Mouse (Mus musculus) forebrain, embryonic 10.5 days (tissue): Measurements from ENCODE around the gene Hydin. TPM values are rescaled to one million over a fixed set of nuclear protein-coding genes. Genes with fewer than 3 reads are reported as not detected.
"Not testable (repeated sequence)": the region's sequence is repeated elsewhere in the genome, so short reads cannot be mapped to it uniquely, and the experiment has no call there.

ENCODE experiments used
- DNase-seq: peaks from one replicate; pipeline ENCODE4 v3.0.0-alpha.2; 2017; ENCODE audit warnings: low spot score; ENCODE audit errors: extremely low spot score
- H3K27ac ChIP-seq: fragments of 300-500 bp; sonication (generic); 2 replicates; pipeline ENCODE4 v1.5.1; 2016; ENCODE audit warnings: mild to moderate bottlenecking
- H3K27me3 ChIP-seq: fragments of 300-500 bp; sonication (generic); 2 replicates; pipeline ENCODE4 v1.6.1; 2016; ENCODE audit warnings: mild to moderate bottlenecking; ENCODE audit not compliant: poor library complexity, severe bottlenecking
- H3K36me3 ChIP-seq: fragments of 300-500 bp; sonication (generic); replicated peaks from 2 replicates; pipeline ENCODE4 v1.6.1; 2016; ENCODE audit warnings: mild to moderate bottlenecking, moderate library complexity
- H3K4me1 ChIP-seq: fragments of 300-500 bp; sonication (generic); 2 replicates; pipeline ENCODE4 v1.6.1; 2016
- H3K4me3 ChIP-seq: fragments of 300-500 bp; sonication (generic); 2 replicates; pipeline ENCODE4 v1.5.1; 2016; ENCODE audit warnings: mild to moderate bottlenecking, moderate library complexity
- H3K9me3 ChIP-seq: fragments of 300-500 bp; sonication (generic); 2 replicates; pipeline ENCODE4 v1.6.1; 2016; ENCODE audit warnings: mild to moderate bottlenecking, moderate library complexity
- WGBS: fragments of 180-500 bp; shearing (Covaris S2); methylation state at CpG from one replicate; pipeline ENCODE4 v1.1.7; 2016; 5-methylcytosine and 5-hydroxymethylcytosine counted together
- polyA plus RNA-seq: library from polyadenylated mRNA; unstranded; fragments of >200 nt; fragmentation: Nextera tagmentation; extraction: Ambion mirVana; gene quantifications from 2 replicates; pipeline ENCODE4 v1.2.1, GENCODE M21; 2016

The Hydin gene
- polyA plus RNA-seq, 1 experiment from 2014 or later, result 0.11 TPM

DNA sequence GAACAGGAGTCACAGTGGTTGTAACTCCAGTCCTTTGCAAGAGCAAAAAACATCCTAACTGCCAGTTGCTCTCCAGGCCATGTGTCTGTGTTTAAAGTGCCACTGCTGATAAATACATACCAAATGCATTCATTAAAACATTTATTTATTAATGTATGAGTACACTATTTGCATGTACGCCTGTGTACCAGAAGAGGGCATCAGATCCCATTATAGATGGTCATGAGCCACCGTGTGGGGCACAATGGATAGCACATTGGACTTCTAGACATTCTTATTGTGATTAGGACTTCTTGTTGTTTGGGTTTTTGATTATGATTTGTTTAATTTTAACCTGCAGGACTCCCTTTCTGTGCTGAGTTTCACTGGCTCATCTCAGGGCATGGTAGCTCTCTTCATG, 6.6 kb downstream of the Hydin start:
- H3K36me3 ChIP-seq, result no peaks in the 10 kb centered on the region
- 71% methylated on average over 2 of the region's 2 CpGs for WGBS
- no peaks in the 10 kb centered on the region for H3K9me3 ChIP-seq
- H3K27me3 ChIP-seq, result no peaks in the 10 kb centered on the region
- no peak for DNase-seq
- no peak overlapping the region for H3K27ac ChIP-seq
- H3K4me1 ChIP-seq, result peaks cover 8% of the 10 kb centered on the region; the same call in 1 of the 2 replicates
- H3K4me3 ChIP-seq, result no peak overlapping the region

DNA sequence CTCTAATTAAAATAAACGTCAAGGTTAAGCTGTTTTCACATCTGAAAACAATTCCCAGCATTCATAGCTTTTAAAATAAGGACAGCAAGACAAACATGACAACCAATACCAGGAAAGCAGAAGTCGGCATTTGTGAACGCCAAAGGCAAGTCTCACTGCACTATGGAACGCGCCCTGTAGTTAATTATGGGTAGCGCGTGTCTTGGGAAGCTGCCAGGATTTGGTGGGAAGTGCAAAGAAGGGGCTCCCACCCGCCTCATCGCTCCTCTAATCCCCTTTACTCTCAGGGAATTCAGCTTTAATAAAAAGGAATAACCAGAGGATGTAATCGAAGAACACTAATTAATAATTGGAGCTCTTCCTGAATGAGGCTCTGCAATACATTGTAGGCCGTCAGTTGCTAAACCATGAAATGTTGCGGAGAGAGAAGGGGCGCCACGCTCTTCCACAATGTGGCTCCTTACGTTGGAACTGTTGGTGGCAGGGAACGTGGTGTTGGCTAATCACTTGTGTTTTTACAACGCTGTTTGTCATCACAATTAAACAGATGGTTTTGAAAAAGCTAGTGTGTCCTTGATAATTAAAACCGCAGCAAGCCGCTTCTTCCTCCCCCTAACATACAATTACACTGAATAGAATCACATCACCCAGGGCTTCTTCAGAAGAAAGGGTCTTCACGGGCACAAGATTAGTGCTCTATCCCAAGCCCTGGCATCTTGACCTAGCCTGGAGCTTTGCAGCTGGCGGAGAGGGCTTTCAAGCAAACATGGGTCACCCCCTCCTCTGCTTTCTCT, 8.9 kb downstream of the Hydin start:
- no peak for DNase-seq
- H3K9me3 ChIP-seq, result no peaks in the 10 kb centered on the region
- H3K27me3 ChIP-seq, result no peaks in the 10 kb centered on the region
- H3K36me3 ChIP-seq, result no peaks in the 10 kb centered on the region
- H3K4me3 ChIP-seq, result no peak overlapping the region
- 79% methylated on average over 21 of the region's 21 CpGs for WGBS
- no peak overlapping the region for H3K27ac ChIP-seq
- H3K4me1 ChIP-seq, result peaks cover 8% of the 10 kb centered on the region; the same call in 1 of the 2 replicates

DNA sequence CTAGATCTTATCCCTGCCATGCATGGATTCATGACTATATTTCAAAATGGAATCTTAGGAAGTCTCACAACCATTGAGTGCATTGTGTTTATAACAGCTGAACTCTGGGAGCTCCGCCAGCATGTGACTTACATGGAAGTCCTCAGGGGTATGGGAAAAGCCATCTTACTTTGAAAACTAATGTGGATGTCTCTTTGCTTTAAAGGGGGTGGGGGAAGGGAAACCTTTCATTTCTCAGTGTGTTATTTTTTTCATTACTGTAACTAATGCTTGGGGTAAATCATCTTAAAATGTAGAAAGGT, 9.4 kb downstream of the Hydin start:
- H3K27ac ChIP-seq, result no peak overlapping the region
- H3K9me3 ChIP-seq, result no peaks in the 10 kb centered on the region
- 87% methylated on average over 1 of the region's 1 CpGs for WGBS
- H3K36me3 ChIP-seq, result no peaks in the 10 kb centered on the region
- no peaks in the 10 kb centered on the region for H3K27me3 ChIP-seq
- DNase-seq, result no peak
- peaks cover 8% of the 10 kb centered on the region; the same call in 1 of the 2 replicates for H3K4me1 ChIP-seq
- no peak overlapping the region for H3K4me3 ChIP-seq

DNA sequence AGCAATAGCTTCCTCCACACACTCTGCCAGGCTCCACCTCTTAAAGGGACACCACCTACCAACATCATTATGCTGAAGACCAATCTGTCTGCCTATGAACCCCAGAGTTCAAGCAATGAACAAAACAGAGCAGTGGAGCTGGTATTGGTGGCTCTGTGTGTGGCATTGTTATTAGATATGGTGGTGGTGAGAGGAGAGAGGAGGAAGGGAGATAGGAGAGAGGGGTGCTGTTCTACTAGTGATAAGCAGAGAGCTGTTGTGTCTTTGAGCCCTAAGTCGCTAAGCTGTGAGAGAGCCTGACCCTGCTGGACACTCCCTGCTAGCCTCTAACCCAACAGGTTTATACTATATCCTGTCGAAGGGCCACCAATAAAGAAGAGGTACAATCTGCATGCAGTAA, 45.9 kb downstream of the Hydin start:
- Histone ChIP-seq H3K4me1 (0 out of 2 replicates have a peak, but pooled peaks cover 4% of the 10 kb centered on the region), H3K9me3 (no peaks in the 10 kb centered on the region), H3K27ac (no peak overlapping the region), H3K4me3 (no peak overlapping the region), H3K27me3 (no peaks in the 10 kb centered on the region), H3K36me3 (no peaks in the 10 kb centered on the region)
- 97% methylated on average over 2 of the region's 2 CpGs for WGBS
- no peak for DNase-seq

DNA sequence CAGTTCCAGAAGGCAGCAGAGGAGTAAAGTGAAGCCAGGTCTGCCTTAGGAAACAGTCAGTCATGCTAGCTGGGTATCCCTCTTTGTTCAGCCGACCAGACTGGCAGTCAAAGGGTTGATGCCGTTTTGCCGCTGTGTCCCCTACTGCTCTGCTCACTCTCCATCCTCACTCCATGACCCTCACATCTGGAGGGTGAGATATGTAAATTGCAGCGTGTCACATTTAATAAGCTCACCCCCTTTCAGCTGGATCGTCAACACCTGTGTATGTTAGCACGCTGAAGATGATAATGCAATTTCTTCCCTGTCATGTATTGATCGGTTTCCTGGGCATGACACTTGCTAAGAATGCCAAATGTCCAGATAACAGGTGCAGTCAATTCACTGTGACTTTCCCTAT, 49.0 kb downstream of the Hydin start:
- H3K27me3 ChIP-seq, result no peaks in the 10 kb centered on the region
- H3K27ac ChIP-seq, result no peak overlapping the region
- no peak overlapping the region for H3K4me3 ChIP-seq
- 0 out of 2 replicates have a peak, but pooled peaks cover 4% of the 10 kb centered on the region for H3K4me1 ChIP-seq
- WGBS, result 73% methylated on average over 7 of the region's 7 CpGs
- no peak for DNase-seq
- no peaks in the 10 kb centered on the region for H3K9me3 ChIP-seq
- no peaks in the 10 kb centered on the region for H3K36me3 ChIP-seq

DNA sequence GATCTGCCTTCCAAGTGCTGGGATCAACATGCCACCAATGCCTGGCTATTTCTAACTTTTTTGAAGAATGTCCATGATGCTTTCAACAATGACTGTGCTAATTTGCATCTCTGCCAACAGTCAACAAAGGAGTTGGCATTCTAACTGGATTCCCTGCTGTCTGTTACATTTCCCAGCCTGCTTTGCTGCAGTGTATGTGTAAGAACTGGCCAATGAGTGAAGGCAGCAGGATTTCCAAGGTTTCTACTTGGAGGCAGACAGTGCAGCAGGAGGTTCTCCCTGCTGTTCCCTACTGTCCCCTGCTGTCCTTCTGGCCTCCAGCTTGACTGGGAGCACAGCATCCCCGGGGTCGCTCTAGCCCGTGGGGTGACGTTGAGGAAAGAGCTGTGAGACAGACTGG, 52.8 kb downstream of the Hydin start:
- H3K27ac ChIP-seq, result no peak overlapping the region
- H3K36me3 ChIP-seq, result no peaks in the 10 kb centered on the region
- DNase-seq, result no peak
- H3K4me1 ChIP-seq, result 0 out of 2 replicates have a peak, but pooled peaks cover 4% of the 10 kb centered on the region
- no peaks in the 10 kb centered on the region for H3K9me3 ChIP-seq
- WGBS, result 68% methylated on average over 4 of the region's 4 CpGs
- no peak overlapping the region for H3K4me3 ChIP-seq
- no peaks in the 10 kb centered on the region for H3K27me3 ChIP-seq

DNA sequence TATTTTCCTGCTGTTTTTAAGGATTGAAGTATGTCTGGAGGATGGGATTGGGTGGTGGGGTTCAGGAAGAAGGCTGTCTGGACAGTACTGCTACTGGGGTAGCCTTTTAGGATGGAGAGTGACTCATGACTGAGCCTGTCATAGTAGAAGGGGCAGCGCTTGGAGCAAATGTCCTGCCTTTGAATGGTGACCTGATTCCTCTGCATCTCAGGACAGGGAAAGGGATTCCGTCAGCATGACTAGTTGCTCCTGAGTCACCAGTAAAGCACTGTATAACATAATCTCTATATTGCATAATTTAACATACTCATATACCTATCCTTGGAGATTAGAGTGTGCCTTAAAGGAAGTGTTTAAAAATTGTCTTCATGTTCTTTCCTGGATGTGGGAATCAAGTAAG, 54.7 kb downstream of the Hydin start:
- WGBS, result 79% methylated on average over 2 of the region's 2 CpGs
- Histone ChIP-seq H3K27ac (no peak overlapping the region), H3K4me1 (0 out of 2 replicates have a peak, but pooled peaks cover 4% of the 10 kb centered on the region), H3K4me3 (no peak overlapping the region), H3K9me3 (no peaks in the 10 kb centered on the region), H3K27me3 (no peaks in the 10 kb centered on the region), H3K36me3 (no peaks in the 10 kb centered on the region)
- DNase-seq, result no peak

DNA sequence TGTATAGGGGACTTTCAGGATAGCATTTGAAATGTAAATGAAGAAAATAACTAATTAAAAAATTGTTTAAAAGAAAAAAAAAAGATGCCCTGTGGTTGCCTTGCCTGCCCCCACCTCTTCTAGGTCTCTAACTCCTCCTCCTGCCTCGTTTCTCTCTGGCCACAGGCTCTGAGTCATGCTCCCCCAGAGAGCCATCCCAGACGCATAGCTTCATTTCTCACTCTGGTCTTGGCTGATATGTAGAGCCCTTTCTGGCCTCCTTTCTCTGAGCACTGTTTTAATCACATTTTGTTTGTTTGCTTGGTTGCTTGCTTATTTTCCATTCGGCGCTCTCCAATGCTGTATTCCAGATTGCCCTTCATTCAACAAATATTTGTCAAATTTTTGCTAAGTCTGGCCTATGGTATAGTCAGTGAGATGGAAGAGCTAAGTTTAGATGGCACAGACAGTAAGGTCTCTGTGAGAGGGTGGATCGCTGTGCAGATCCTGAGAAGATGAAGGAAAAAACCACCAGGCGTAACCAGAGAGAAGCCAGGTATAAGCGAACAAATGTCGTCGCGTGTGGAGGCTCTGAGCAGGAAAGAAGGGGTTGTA, 57.3 kb downstream of the Hydin start:
- Histone ChIP-seq H3K36me3 (no peaks in the 10 kb centered on the region), H3K27ac (no peak overlapping the region), H3K9me3 (no peaks in the 10 kb centered on the region), H3K4me3 (no peak overlapping the region), H3K27me3 (no peaks in the 10 kb centered on the region), H3K4me1 (no peaks in the 10 kb centered on the region)
- no peak for DNase-seq
- 84% methylated on average over 10 of the region's 10 CpGs for WGBS

DNA sequence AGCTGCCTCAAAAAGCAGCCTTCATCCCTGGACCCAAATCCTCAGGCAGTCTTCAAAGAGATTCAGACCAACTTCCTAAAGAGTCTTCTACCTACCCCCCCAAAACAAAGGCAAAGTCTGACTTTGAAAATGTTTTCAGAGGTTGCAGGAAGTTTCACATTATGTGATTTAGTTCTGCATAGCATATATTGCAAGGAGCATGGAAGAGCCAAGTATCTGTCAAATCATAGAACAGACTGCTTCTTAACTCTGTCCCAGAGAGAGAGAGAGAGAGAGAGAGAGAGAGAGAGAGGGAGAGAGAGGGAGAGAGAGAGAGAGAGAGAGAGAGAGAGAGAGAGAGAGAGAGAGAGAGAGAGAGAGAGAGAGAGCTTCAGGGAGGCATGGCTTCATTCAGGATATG, 60.3 kb downstream of the Hydin start:
- H3K27me3 ChIP-seq, H3K4me3 ChIP-seq, H3K9me3 ChIP-seq, H3K4me1 ChIP-seq, H3K27ac ChIP-seq, DNase-seq, H3K36me3 ChIP-seq: not testable (repeated sequence)

DNA sequence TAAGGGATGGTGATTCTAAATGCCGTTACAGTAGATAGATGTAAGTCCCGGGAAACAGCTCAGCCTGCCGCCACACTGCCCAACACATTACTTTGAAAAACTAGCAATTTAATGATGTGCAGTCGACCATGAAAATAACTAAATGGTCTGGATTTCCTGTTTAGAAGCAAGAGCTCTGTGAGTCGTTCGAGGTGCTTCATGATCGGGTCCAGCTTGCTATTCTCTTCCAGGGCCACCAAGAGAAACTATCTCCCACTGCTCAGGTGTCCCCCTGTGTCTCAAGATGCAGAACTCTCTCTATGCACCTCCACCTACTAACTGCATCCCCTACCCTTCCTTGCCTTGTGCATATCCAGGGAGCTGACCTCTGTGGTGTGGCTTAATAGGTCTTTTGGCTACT, 66.6 kb downstream of the Hydin start:
- 84% methylated on average over 7 of the region's 7 CpGs for WGBS
- H3K36me3 ChIP-seq, result no peaks in the 10 kb centered on the region
- DNase-seq, result no peak

DNA sequence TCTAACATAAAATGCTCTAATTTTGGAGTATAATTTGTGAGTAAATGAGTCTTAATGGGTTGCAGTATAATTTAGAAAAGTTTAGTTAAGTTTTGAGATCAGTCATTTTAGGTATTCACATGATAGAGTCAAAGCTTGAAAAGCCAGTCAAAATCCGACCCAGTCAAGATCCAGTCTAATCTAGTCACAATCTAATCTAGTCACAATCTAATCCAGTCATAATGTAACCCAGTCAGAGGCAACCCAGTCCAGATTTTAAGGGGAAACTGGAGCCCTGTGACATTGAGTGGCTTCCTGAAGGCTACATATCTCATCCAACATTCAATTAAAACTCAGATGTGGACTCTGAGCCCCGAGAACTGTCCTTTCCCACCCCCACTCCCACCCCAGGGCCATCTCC, 72.7 kb downstream of the Hydin start:
- Histone ChIP-seq H3K27ac (no peak overlapping the region), H3K9me3 (no peaks in the 10 kb centered on the region), H3K4me3 (no peak overlapping the region), H3K4me1 (no peaks in the 10 kb centered on the region), H3K36me3 (no peaks in the 10 kb centered on the region), H3K27me3 (no peaks in the 10 kb centered on the region)
- 84% methylated on average over 2 of the region's 2 CpGs for WGBS
- no peak for DNase-seq

More for the DNA sequence above, 66.6 kb downstream of the Hydin start:
- no peak overlapping the region for H3K27ac ChIP-seq
- no peak overlapping the region for H3K4me3 ChIP-seq
- H3K9me3 ChIP-seq, result no peaks in the 10 kb centered on the region
- no peaks in the 10 kb centered on the region for H3K4me1 ChIP-seq
- H3K27me3 ChIP-seq, result no peaks in the 10 kb centered on the region

DNA sequence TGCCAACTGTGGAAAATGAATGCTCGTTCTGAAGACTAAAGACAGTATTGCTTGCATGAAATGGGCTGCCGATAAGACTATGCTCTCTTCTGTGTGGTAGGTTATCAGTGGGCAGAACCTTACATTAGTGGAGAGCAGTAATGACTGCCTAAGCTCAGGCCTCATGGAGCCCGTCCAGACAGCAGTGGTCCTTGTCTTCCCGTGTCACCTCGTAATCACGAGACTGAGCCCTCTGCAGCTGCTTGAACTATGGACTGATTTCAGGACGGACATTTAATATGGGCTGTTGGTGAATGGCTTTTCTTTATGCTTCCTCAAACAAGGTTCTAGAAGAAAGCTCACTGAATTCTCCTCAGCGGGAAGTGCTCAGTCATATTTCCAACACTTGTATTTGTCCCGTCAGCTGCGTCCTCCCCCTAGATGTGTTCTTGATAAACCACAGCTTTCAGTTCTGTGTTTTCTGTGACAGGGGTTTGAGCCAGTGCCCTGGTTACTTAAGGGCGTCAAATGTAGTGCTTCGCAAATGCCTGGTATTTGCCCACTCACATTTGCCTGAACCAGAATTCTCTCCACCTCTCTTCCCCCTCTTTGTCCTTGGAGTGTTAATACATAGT, 73.4 kb downstream of the Hydin start:
- WGBS, result 92% methylated on average over 12 of the region's 12 CpGs
- no peaks in the 10 kb centered on the region for H3K36me3 ChIP-seq
- no peak overlapping the region for H3K4me3 ChIP-seq
- DNase-seq, result no peak
- H3K4me1 ChIP-seq, result no peaks in the 10 kb centered on the region
- H3K9me3 ChIP-seq, result no peaks in the 10 kb centered on the region
- H3K27ac ChIP-seq, result no peak overlapping the region
- no peaks in the 10 kb centered on the region for H3K27me3 ChIP-seq

DNA sequence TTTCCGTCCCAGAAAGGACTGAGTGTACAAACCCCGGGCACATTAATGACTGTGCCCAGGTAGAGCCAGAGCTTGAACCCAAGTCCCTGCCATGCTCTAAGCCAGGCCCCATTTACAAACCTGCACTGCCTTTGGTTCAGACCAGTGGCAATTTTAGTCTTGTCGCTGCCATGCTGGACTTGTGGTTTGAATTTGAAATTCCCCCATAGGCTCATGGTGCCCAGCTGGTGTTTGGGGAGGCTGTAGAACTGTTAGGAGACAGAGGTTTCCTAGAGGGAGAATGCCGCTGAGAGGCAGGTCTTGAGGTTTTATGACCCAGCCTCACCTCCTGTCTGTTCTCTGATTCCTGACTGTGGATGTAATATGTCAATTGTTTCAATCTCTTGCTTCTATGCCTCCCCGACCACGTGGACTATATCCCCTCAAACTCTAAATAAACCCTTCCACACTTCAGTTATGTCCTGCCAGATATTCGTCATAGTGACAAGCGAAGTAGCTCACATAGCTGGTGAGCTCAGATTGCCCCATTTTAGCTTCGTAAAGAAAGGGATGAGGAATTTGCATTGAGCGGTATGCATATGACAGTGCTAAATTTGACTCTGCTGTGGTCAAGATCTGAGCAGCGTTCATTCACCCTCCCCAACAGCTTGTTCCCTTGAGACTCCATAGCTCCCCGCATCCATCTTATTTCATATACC, 79.1 kb downstream of the Hydin start:
- Histone ChIP-seq H3K27me3 (no peaks in the 10 kb centered on the region), H3K9me3 (no peaks in the 10 kb centered on the region), H3K4me3 (no peak overlapping the region), H3K36me3 (no peaks in the 10 kb centered on the region), H3K4me1 (no peaks in the 10 kb centered on the region), H3K27ac (no peak overlapping the region)
- no peak for DNase-seq
- 94% methylated on average over 12 of the region's 12 CpGs for WGBS
